Mouse (Mus musculus): Measurements from ENCODE around the gene Map3k10. TPM values are rescaled to one million over a fixed set of nuclear protein-coding genes. Genes with fewer than 3 reads are reported as not detected.

Gene Map3k10
- polyA plus RNA-seq, 1 experiment from 2014 or later = 6.8 TPM

DNA sequence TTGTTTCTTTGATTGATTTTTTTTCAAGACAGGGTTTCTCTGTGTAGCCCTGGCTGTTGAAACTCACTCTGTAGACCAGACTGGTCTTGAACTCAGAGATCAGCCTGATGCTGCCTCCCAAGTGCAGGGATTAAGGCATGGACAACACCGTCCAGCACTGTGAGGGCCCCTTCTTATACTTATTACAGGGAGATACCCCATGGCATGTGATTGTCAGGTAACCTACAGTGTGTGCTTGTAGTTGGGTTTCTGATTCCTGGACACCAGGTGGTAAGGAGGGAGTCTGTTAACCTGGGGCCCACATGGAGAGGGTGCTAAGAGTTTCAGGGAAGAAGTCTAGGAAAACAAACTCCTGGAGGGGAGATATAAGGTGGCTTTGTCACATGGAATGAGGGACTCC, 12.6 kb upstream of the Map3k10 start:
- Histone ChIP-seq H3K27me3 (ENCODE audit: control insufficient read depth, insufficient read depth, low read length) (no peaks in the 10 kb centered on the region), H3K4me3 (ENCODE audit: low read depth, low read length) (no peak overlapping the region), H3K9me3 (ENCODE audit: control insufficient read depth, low read length) (no peaks in the 10 kb centered on the region), H3K27ac (replicated peaks; ENCODE audit: low read depth, low read length) (no peak overlapping the region), H3K4me1 (ENCODE audit: control insufficient read depth, insufficient read depth, low read length) (0 out of 2 replicates have a peak, but pooled peaks cover 3% of the 10 kb centered on the region), H3K9ac (ENCODE audit: low read length) (no peak overlapping the region), H3K4me2 (ENCODE audit: low read depth, severe bottlenecking) (no peak overlapping the region), H3K36me3 (ENCODE audit: control insufficient read depth, insufficient read depth, low read length) (no peaks in the 10 kb centered on the region)
- ATAC-seq (ENCODE audit: insufficient number of reproducible peaks, low FRiP score, low TSS enrichment, low read depth) (no peak), DNase-seq (ENCODE audit: low spot score) (no peak)
- 91% methylated on average over 1 of the region's 1 CpGs for WGBS

- DNase-seq (ENCODE audit: low spot score) = no peak
- H3K9ac ChIP-seq (ENCODE audit: low read length) = no peak overlapping the region
- no peaks in the 10 kb centered on the region for H3K36me3 ChIP-seq (ENCODE audit: control insufficient read depth, insufficient read depth, low read length)
- H3K4me2 ChIP-seq (ENCODE audit: low read depth, severe bottlenecking) = no peak overlapping the region
- H3K27ac ChIP-seq (replicated peaks; ENCODE audit: low read depth, low read length) = no peak overlapping the region
- H3K4me1 ChIP-seq (ENCODE audit: control insufficient read depth, insufficient read depth, low read length) = 0 out of 2 replicates have a peak, but pooled peaks cover 3% of the 10 kb centered on the region
- WGBS = under 1% methylated on average over 6 of the region's 6 CpGs
- H3K27me3 ChIP-seq (ENCODE audit: control insufficient read depth, insufficient read depth, low read length) = no peaks in the 10 kb centered on the region
- no peak for ATAC-seq (ENCODE audit: insufficient number of reproducible peaks, low FRiP score, low TSS enrichment, low read depth)
- no peaks in the 10 kb centered on the region for H3K9me3 ChIP-seq (ENCODE audit: control insufficient read depth, low read length)
- H3K4me3 ChIP-seq (ENCODE audit: low read depth, low read length) = no peak overlapping the region
These were observed 11.3 kb upstream of the Map3k10 start for GRCm38 (mm10) chr7:27685681-27686080.

GRCm38 (mm10) chr7:27685220-27685619, 10.8 kb upstream of the Map3k10 start:
- Histone ChIP-seq H3K27me3 (ENCODE audit: control insufficient read depth, insufficient read depth, low read length) (no peaks in the 10 kb centered on the region), H3K4me2 (ENCODE audit: low read depth, severe bottlenecking) (no peak overlapping the region), H3K9me3 (ENCODE audit: control insufficient read depth, low read length) (no peaks in the 10 kb centered on the region), H3K27ac (replicated peaks; ENCODE audit: low read depth, low read length) (no peak overlapping the region), H3K9ac (ENCODE audit: low read length) (no peak overlapping the region), H3K4me1 (ENCODE audit: control insufficient read depth, insufficient read depth, low read length) (0 out of 2 replicates have a peak, but pooled peaks cover 3% of the 10 kb centered on the region), H3K4me3 (ENCODE audit: low read depth, low read length) (no peak overlapping the region), H3K36me3 (ENCODE audit: control insufficient read depth, insufficient read depth, low read length) (no peaks in the 10 kb centered on the region)
- 41% methylated on average over 5 of the region's 5 CpGs for WGBS
- DNase-seq (ENCODE audit: low spot score) (no peak), ATAC-seq (ENCODE audit: insufficient number of reproducible peaks, low FRiP score, low TSS enrichment, low read depth) (no peak)

GRCm38 (mm10) chr7:27683218-27683617, 8.8 kb upstream of the Map3k10 start:
- Histone ChIP-seq H3K4me3 (ENCODE audit: low read depth, low read length) (no peak overlapping the region), H3K27ac (replicated peaks; ENCODE audit: low read depth, low read length) (no peak overlapping the region), H3K4me2 (ENCODE audit: low read depth, severe bottlenecking) (no peak overlapping the region), H3K9me3 (ENCODE audit: control insufficient read depth, low read length) (no peaks in the 10 kb centered on the region), H3K27me3 (ENCODE audit: control insufficient read depth, insufficient read depth, low read length) (no peaks in the 10 kb centered on the region), H3K4me1 (ENCODE audit: control insufficient read depth, insufficient read depth, low read length) (0 out of 2 replicates have a peak, but pooled peaks cover 1% of the 10 kb centered on the region), H3K36me3 (ENCODE audit: control insufficient read depth, insufficient read depth, low read length) (no peaks in the 10 kb centered on the region), H3K9ac (ENCODE audit: low read length) (no peak overlapping the region)
- DNase-seq (ENCODE audit: low spot score) (no peak), ATAC-seq (ENCODE audit: insufficient number of reproducible peaks, low FRiP score, low TSS enrichment, low read depth) (no peak)
- 70% methylated on average over 2 of the region's 2 CpGs for WGBS

DNA sequence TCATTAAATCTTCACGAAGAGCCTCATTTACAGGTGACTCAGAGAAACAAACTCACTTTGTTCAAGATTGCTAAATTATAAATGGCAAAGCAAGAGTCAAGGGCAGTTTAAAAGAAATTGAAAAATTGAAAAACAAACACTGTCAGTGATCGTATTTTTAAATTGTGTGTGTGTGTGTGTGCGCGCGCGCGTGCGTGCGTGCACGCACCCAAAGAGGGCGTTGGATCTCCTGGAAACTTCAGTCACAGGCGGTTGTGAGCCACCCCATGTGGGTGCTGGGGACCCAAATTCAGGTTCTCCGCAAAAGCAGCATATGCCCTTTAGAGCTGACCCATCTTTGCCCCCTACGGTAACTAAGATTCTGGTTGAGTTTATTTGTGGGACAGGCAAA, 819 bp upstream of the Map3k10 start:
- H3K9ac ChIP-seq (ENCODE audit: low read length) = no peak overlapping the region
- peak overlapping the region; percentile 89 for H3K4me3 ChIP-seq (ENCODE audit: low read depth, low read length)
- no peaks in the 10 kb centered on the region for H3K9me3 ChIP-seq (ENCODE audit: control insufficient read depth, low read length)
- H3K27me3 ChIP-seq (ENCODE audit: control insufficient read depth, insufficient read depth, low read length) = no peaks in the 10 kb centered on the region
- ATAC-seq (ENCODE audit: insufficient number of reproducible peaks, low FRiP score, low TSS enrichment, low read depth) (no peak), DNase-seq (ENCODE audit: low spot score) (no peak)
- no peaks in the 10 kb centered on the region; the same call in 1 of the 2 replicates for H3K36me3 ChIP-seq (ENCODE audit: control insufficient read depth, insufficient read depth, low read length)
- H3K4me2 ChIP-seq (ENCODE audit: low read depth, severe bottlenecking) = peak overlapping the region; percentile 100
- peaks cover 6% of the 10 kb centered on the region; the same call in 1 of the 2 replicates for H3K4me1 ChIP-seq (ENCODE audit: control insufficient read depth, insufficient read depth, low read length)
- WGBS = 33% methylated on average over 14 of the region's 14 CpGs
- H3K27ac ChIP-seq (replicated peaks; ENCODE audit: low read depth, low read length) = no peak overlapping the region

- WGBS = 0% methylated on average over 27 of the region's 38 CpGs
- peak overlapping the region; percentile 89 for H3K4me3 ChIP-seq (ENCODE audit: low read depth, low read length)
- H3K27ac ChIP-seq (replicated peaks; ENCODE audit: low read depth, low read length) = no peak overlapping the region
- H3K9ac ChIP-seq (ENCODE audit: low read length) = peak overlapping the region; percentile 79
- peak overlapping the region; percentile 100 for H3K4me2 ChIP-seq (ENCODE audit: low read depth, severe bottlenecking)
- peaks cover 6% of the 10 kb centered on the region; the same call in 1 of the 2 replicates for H3K4me1 ChIP-seq (ENCODE audit: control insufficient read depth, insufficient read depth, low read length)
- no peaks in the 10 kb centered on the region; the same call in 1 of the 2 replicates for H3K36me3 ChIP-seq (ENCODE audit: control insufficient read depth, insufficient read depth, low read length)
- DNase-seq (ENCODE audit: low spot score) (no peak), ATAC-seq (ENCODE audit: insufficient number of reproducible peaks, low FRiP score, low TSS enrichment, low read depth) (peak; percentile 72; the same call in 1 of the 2 replicates)
- H3K9me3 ChIP-seq (ENCODE audit: control insufficient read depth, low read length) = no peaks in the 10 kb centered on the region
- H3K27me3 ChIP-seq (ENCODE audit: control insufficient read depth, insufficient read depth, low read length) = no peaks in the 10 kb centered on the region
These were observed 240 bp downstream of the Map3k10 start for GRCm38 (mm10) chr7:27674195-27674521.

- Histone ChIP-seq H3K4me2 (ENCODE audit: low read depth, severe bottlenecking) (peak overlapping the region; percentile 100), H3K27me3 (ENCODE audit: control insufficient read depth, insufficient read depth, low read length) (no peaks in the 10 kb centered on the region), H3K27ac (replicated peaks; ENCODE audit: low read depth, low read length) (no peak overlapping the region), H3K4me3 (ENCODE audit: low read depth, low read length) (peak overlapping the region; percentile 89), H3K9ac (ENCODE audit: low read length) (peak overlapping the region; percentile 79), H3K9me3 (ENCODE audit: control insufficient read depth, low read length) (no peaks in the 10 kb centered on the region), H3K36me3 (ENCODE audit: control insufficient read depth, insufficient read depth, low read length) (no peaks in the 10 kb centered on the region; the same call in 1 of the 2 replicates), H3K4me1 (ENCODE audit: control insufficient read depth, insufficient read depth, low read length) (peaks cover 6% of the 10 kb centered on the region; the same call in 1 of the 2 replicates)
- DNase-seq (ENCODE audit: low spot score) (no peak), ATAC-seq (ENCODE audit: insufficient number of reproducible peaks, low FRiP score, low TSS enrichment, low read depth) (0 out of 2 replicates have a peak, but pooled peaks have one; percentile 11)
- under 1% methylated on average over 52 of the region's 52 CpGs for WGBS
These were observed 745 bp downstream of the Map3k10 start for GRCm38 (mm10) chr7:27673575-27674131.

DNA sequence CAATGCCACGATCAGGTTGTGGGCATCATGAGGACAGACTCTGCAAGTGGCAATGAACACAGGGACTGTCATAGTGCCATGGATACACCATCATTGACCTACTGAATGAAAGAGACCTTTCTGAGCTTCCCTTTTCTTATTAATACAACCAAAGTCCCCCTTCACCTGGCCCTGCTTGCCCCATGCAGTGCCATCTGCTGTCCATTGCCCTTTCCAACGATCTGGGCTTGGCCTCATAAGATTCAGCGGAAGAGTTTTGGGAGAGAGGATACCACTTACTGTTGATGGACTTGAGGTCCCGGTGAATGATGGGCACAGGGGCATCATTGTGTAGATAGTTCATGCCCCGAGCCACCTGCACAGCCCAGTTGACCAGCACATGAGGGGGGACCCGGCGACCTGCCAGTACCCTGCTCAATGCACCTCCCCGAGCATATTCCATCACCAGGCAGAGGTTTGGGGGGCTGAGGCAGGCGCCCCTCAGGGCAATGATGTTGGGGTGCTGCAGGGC, 1.3 kb downstream of the Map3k10 start:
- Histone ChIP-seq H3K27me3 (ENCODE audit: control insufficient read depth, insufficient read depth, low read length) (no peaks in the 10 kb centered on the region), H3K9me3 (ENCODE audit: control insufficient read depth, low read length) (no peaks in the 10 kb centered on the region), H3K4me1 (ENCODE audit: control insufficient read depth, insufficient read depth, low read length) (peaks cover 6% of the 10 kb centered on the region; the same call in 1 of the 2 replicates), H3K4me2 (ENCODE audit: low read depth, severe bottlenecking) (peak overlapping the region; percentile 100), H3K27ac (replicated peaks; ENCODE audit: low read depth, low read length) (no peak overlapping the region), H3K9ac (ENCODE audit: low read length) (peak overlapping the region; percentile 79), H3K36me3 (ENCODE audit: control insufficient read depth, insufficient read depth, low read length) (no peaks in the 10 kb centered on the region; the same call in 1 of the 2 replicates), H3K4me3 (ENCODE audit: low read depth, low read length) (peak overlapping the region; percentile 89)
- 60% methylated on average over 9 of the region's 9 CpGs for WGBS
- ATAC-seq (ENCODE audit: insufficient number of reproducible peaks, low FRiP score, low TSS enrichment, low read depth) (no peak), DNase-seq (ENCODE audit: low spot score) (no peak)
